Mouse (Mus musculus): ENCODE measurements around the gene Stpg4.

- no peak for TF ChIP-seq POLR2A (IDR thresholded peaks at IDR 0.05; ENCODE audit: insufficient read depth, low read depth, low read length)
- no peak for TF ChIP-seq CTCF (IDR thresholded peaks at IDR 0.05; ENCODE audit: insufficient read depth, low read depth, low read length)
These were observed 1.9 kb upstream of the Stpg4 start for GRCm38 (mm10) chr17:87429431-87429830.
